In the genomic region with DNA sequence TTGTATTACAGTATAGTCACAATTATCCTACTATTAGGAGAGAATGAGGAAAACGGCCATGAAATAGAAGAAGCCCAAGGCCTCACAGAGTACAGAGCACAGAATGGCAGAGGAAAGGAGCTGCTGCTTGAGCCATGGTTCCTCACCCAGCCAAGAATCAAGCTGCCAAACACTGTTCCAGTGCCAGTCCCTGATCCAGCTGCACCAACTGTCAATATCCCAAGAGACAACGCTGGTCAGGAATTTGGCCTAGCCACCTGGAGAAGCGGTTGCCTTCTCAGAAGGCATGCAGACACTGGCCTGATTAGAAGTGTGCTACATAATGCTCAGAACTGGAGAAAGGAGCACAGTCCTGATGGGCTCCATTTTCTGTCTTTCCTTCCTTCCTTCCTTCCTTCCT, we compare ENCODE assay signal across 14 mouse cellular contexts. TPM values are rescaled to one million over a fixed set of nuclear protein-coding genes. Genes with fewer than 3 reads are reported as not detected.
DNase-seq lines count a peak whose midpoint lies in the region.
"Had no signal": no experiment of that assay in that cellular context is flagged by ENCODE, and none has a peak within 500 bp of the region (broad histone marks: within the 10 kb centered on the region; RNA-seq: fewer than 3 reads in every experiment).

No protein-coding gene starts in this region.

- DNase-seq in adrenal gland, postnatal 14 days = peak; percentile 46
- no peak for DNase-seq in adrenal gland, postnatal 4 days (ENCODE audit: low spot score in 2 of 2)
- DNase-seq in gastrocnemius, adult 18-20 months (ENCODE audit: low spot score) = peak; percentile 60
- DNase-seq in gastrocnemius, postnatal 4 days (ENCODE audit: low spot score in 2 of 2) = no peak
- DNase-seq in adipocyte (ENCODE audit: low spot score) = peak; percentile 67
- peak; percentile 27 for DNase-seq in gastrocnemius, postnatal 10 days
- no peak for DNase-seq in embryo, embryonic 10 days (ENCODE audit: low spot score)
- no peak for DNase-seq in layer of hippocampus, adult 9-11 months
- DNase-seq: adrenal gland, adult 8-10 months; cerebellum, adult 8-10 months; heart, postnatal 14 days; kidney, adult 18-20 months had no signal

RNA-seq across cellular contexts. Expression of gene Canx, which starts 7.7 kb away (rescaled TPM):
- 347 and 361 TPM in 2 replicates for total RNA-seq in adrenal gland, postnatal 14 days (2021)
- 100 to 1,000 TPM; 444 to 454 TPM for total RNA-seq in adrenal gland, postnatal 4 days (2021)
- 100 to 1,000 TPM in 1 of 2 experiments, 10 to 100 TPM in 1; 92.2 to 110 TPM for total RNA-seq in gastrocnemius, adult 18-20 months (2021)
- 100 to 1,000 TPM; 216 to 225 TPM for total RNA-seq in gastrocnemius, postnatal 4 days (2021)
- total RNA-seq in gastrocnemius, postnatal 10 days (2021) = 100 to 1,000 TPM; 146 to 173 TPM

RNA-seq across cellular contexts. Expression of gene Cby3, which starts 21.1 kb away (rescaled TPM):
- total RNA-seq in adrenal gland, postnatal 14 days (2021) = not detected in 2 replicates
- not detected for total RNA-seq in adrenal gland, postnatal 4 days (2021)
- total RNA-seq in gastrocnemius, adult 18-20 months (2021) = not detected
- not detected for total RNA-seq in gastrocnemius, postnatal 4 days (2021)
- total RNA-seq in gastrocnemius, postnatal 10 days (2021) = not detected
- total RNA-seq: adrenal gland, adult 8-10 months; heart, adult 18-20 months; heart, postnatal 14 days; hematopoietic stem cell, adult 5-6 weeks had no signal

RNA-seq across cellular contexts. Expression of gene Maml1, which starts 41.1 kb away (rescaled TPM):
- total RNA-seq in adrenal gland, postnatal 14 days (2021) = 24.0 and 25.1 TPM in 2 replicates
- 10 to 100 TPM; 34.4 to 36.7 TPM for total RNA-seq in adrenal gland, postnatal 4 days (2021)
- 1 to 10 TPM; 4.9 to 7.4 TPM for total RNA-seq in gastrocnemius, adult 18-20 months (2021)
- 10 to 100 TPM; 17.9 to 19.0 TPM for total RNA-seq in gastrocnemius, postnatal 4 days (2021)
- total RNA-seq in gastrocnemius, postnatal 10 days (2021) = 10 to 100 TPM; 11.7 to 13.9 TPM

RNA-seq across cellular contexts. Expression of gene Hnrnph1, which starts 43.6 kb away (rescaled TPM):
- total RNA-seq in adrenal gland, postnatal 14 days (2021) = 269 and 317 TPM in 2 replicates
- total RNA-seq in adrenal gland, postnatal 4 days (2021) = 100 to 1,000 TPM; 380 to 474 TPM
- total RNA-seq in gastrocnemius, adult 18-20 months (2021) = 10 to 100 TPM; 74.6 to 98.6 TPM
- 100 to 1,000 TPM; 217 to 271 TPM for total RNA-seq in gastrocnemius, postnatal 4 days (2021)
- total RNA-seq in gastrocnemius, postnatal 10 days (2021) = 100 to 1,000 TPM; 123 to 164 TPM

Comparison
In these comparisons a context has a peak if more than half of its experiments do, and no peak if none do; other contexts are left out.
1. DNase-seq: peak in adrenal gland, postnatal 14 days (single experiment), gastrocnemius, adult 18-20 months (single experiment), adipocyte (single experiment) and gastrocnemius, postnatal 10 days (single experiment); none in adrenal gland, postnatal 4 days (0 of 2), gastrocnemius, postnatal 4 days (0 of 2), embryo, embryonic 10 days (single experiment) and layer of hippocampus, adult 9-11 months (single experiment).